In the genomic region with DNA sequence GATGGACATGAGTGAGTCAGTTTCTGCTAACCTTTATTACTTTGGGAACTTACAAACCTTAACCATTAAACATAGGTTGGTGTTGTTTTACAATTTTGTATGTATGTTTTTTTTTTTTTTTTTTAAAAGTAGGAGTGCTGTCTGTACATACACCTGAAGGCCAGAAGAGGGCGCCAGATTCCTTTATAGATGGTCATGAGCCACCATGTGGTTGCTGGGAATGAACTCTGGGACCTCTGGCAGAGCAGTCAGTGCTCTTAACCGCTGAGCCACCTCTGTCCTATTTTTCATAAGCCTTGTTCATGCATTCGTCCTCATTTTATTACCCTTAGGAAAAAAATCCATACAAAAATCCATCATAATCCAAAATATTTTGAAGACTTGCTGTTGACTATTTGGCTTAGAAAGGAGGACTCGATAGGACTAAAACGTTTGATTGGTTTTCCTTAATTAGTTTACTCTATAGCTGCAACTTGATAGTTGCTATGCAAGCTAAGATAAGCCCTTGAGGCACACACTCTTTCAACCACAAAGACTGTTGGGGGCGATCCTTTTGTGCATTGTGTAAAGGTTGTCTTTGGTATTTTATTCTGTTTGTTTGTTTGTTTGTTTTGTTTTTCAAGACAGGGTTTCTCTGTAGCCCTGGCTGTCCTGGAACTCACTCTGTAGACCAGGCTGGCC, we compare ENCODE assay signal across 9 mouse cellular contexts. TPM values are rescaled to one million over a fixed set of nuclear protein-coding genes. Genes with fewer than 3 reads are reported as not detected.
DNase-seq lines count a peak whose midpoint lies in the region; ATAC-seq and TF ChIP-seq lines count a peak whose summit lies in the region.
"Had no signal": no experiment of that assay in that cellular context is flagged by ENCODE, and none has a peak within 500 bp of the region (broad histone marks: within the 10 kb centered on the region; RNA-seq: fewer than 3 reads in every experiment).

No protein-coding gene starts in this region.

- no peak overlapping the region for H3K27ac ChIP-seq in forebrain, postnatal 0 days (ENCODE audit: low read depth, low read length)
- H3K27ac ChIP-seq in forebrain, embryonic 13.5 days: no peak overlapping the region

- no peak overlapping the region for H3K9ac ChIP-seq in forebrain, postnatal 0 days
- H3K9ac ChIP-seq in forebrain, embryonic 13.5 days: no peak overlapping the region

- H3K4me2 ChIP-seq in forebrain, postnatal 0 days (ENCODE audit: low read depth): no peak overlapping the region
- H3K4me2 ChIP-seq in forebrain, embryonic 13.5 days: no peak overlapping the region

- no peaks in the 10 kb centered on the region for H3K27me3 ChIP-seq in forebrain, postnatal 0 days (ENCODE audit: insufficient read depth, low read length)
- H3K27me3 ChIP-seq in forebrain, embryonic 13.5 days: no peaks in the 10 kb centered on the region

- H3K4me1 ChIP-seq in forebrain, postnatal 0 days (ENCODE audit: insufficient read depth): no peaks in the 10 kb centered on the region
- H3K4me1 ChIP-seq in forebrain, embryonic 13.5 days: no peaks in the 10 kb centered on the region

- ATAC-seq in forebrain, postnatal 0 days: no peak
- no peak for ATAC-seq in forebrain, embryonic 13.5 days
- peak; percentile 35 for ATAC-seq in inflammation-experienced regulatory T-cells, adult 6 months

- 43% methylated on average over 6 of the region's 6 CpGs for WGBS in forebrain, postnatal 0 days
- WGBS in forebrain, embryonic 13.5 days: 46% methylated on average over 6 of the region's 6 CpGs

- H3K4me3 ChIP-seq in forebrain, postnatal 0 days (ENCODE audit: low read depth, low read length): no peak overlapping the region
- H3K4me3 ChIP-seq in forebrain, embryonic 13.5 days: no peak overlapping the region

- no peaks in the 10 kb centered on the region for H3K36me3 ChIP-seq in forebrain, postnatal 0 days (ENCODE audit: insufficient read depth)
- H3K36me3 ChIP-seq in forebrain, embryonic 13.5 days (ENCODE audit: poor library complexity, severe bottlenecking): no peaks in the 10 kb centered on the region

- peak; percentile 57 for DNase-seq in forebrain, postnatal 0 days
- DNase-seq in 416B (ENCODE audit: low read depth) (peak; percentile 89), adipocyte (ENCODE audit: low spot score) (peak; percentile 95)
- peak; percentile 79 for DNase-seq in retina, embryonic 14.5 days (ENCODE audit: low spot score)
- DNase-seq in layer of hippocampus, postnatal 10 days (ENCODE audit: low spot score in 2 of 2): no peak
- DNase-seq in gastrocnemius, postnatal 10 days: no peak

- TF ChIP-seq CTCF in forebrain, postnatal 0 days (IDR thresholded peaks at IDR 0.05; ENCODE audit: low read depth): peak; percentile 62

- no peaks in the 10 kb centered on the region for H3K9me3 ChIP-seq in forebrain, postnatal 0 days (ENCODE audit: low read length)
- no peaks in the 10 kb centered on the region for H3K9me3 ChIP-seq in forebrain, embryonic 13.5 days (replicated peaks)

RNA-seq across cellular contexts. Expression of a gene that starts 6.8 kb away (rescaled TPM):
- 4.3 and 4.7 TPM in 2 replicates for total RNA-seq in forebrain, postnatal 0 days (2014; rRNA removed)
- polyA plus RNA-seq in forebrain, postnatal 0 days (2015; fragmentation: Nextera tagmentation; extraction: Ambion mirVana): 1.3 and 1.4 TPM in 2 replicates
- polyA plus RNA-seq in forebrain, embryonic 13.5 days (2015; fragmentation: Nextera tagmentation; extraction: Ambion mirVana): 6.8 and 7.4 TPM in 2 replicates
- polyA plus RNA-seq in inflammation-experienced regulatory T-cells, adult 6 months (2017; shearing (Covaris generic)): 1 to 10 TPM in 2 of 3 experiments, under 1 TPM in 1; 0.20 to 7.4 (median 1.3) TPM
- 1 to 10 TPM; 5.6 to 6.8 TPM for total RNA-seq in layer of hippocampus, postnatal 10 days (2021)
- 10 to 100 TPM in 1 of 2 experiments, 1 to 10 TPM in 1; 8.0 to 10.6 TPM for total RNA-seq in gastrocnemius, postnatal 10 days (2021)

RNA-seq across cellular contexts. Expression of a gene that starts 7.7 kb away (rescaled TPM):
- total RNA-seq in forebrain, postnatal 0 days (2014; rRNA removed): not detected in 2 replicates
- 1.9 and 2.0 TPM in 2 replicates for polyA plus RNA-seq in forebrain, postnatal 0 days (2015; fragmentation: Nextera tagmentation; extraction: Ambion mirVana)
- 0.28 and 0.49 TPM in 2 replicates for polyA plus RNA-seq in forebrain, embryonic 13.5 days (2015; fragmentation: Nextera tagmentation; extraction: Ambion mirVana)
- 10 to 100 TPM in 1 of 3 experiments, 1 to 10 TPM in 2; 5.3 to 10.1 (median 5.4) TPM for polyA plus RNA-seq in inflammation-experienced regulatory T-cells, adult 6 months (2017; shearing (Covaris generic))
- total RNA-seq in layer of hippocampus, postnatal 10 days (2021): 1 to 10 TPM in 1 of 2 experiments, under 1 TPM in 1; 0.87 to 1.1 TPM
- not detected for total RNA-seq in gastrocnemius, postnatal 10 days (2021)
- total RNA-seq: adrenal gland, postnatal 36 days had no signal

RNA-seq across cellular contexts. Expression of a gene that starts 12.0 kb away (rescaled TPM):
- 70.4 and 77.1 TPM in 2 replicates for total RNA-seq in forebrain, postnatal 0 days (2014; rRNA removed)
- polyA plus RNA-seq in forebrain, postnatal 0 days (2015; fragmentation: Nextera tagmentation; extraction: Ambion mirVana): 41.5 and 45.2 TPM in 2 replicates
- 60.7 and 68.0 TPM in 2 replicates for polyA plus RNA-seq in forebrain, embryonic 13.5 days (2015; fragmentation: Nextera tagmentation; extraction: Ambion mirVana)
- 100 to 1,000 TPM; 101 to 116 (median 102) TPM for polyA plus RNA-seq in inflammation-experienced regulatory T-cells, adult 6 months (2017; shearing (Covaris generic))
- total RNA-seq in layer of hippocampus, postnatal 10 days (2021): 10 to 100 TPM; 23.9 to 29.6 TPM
- 10 to 100 TPM; 12.1 to 13.5 TPM for total RNA-seq in gastrocnemius, postnatal 10 days (2021)

RNA-seq across cellular contexts. Expression of a gene that starts 18.4 kb away (rescaled TPM):
- 27.2 and 36.0 TPM in 2 replicates for total RNA-seq in forebrain, postnatal 0 days (2014; rRNA removed)
- polyA plus RNA-seq in forebrain, postnatal 0 days (2015; fragmentation: Nextera tagmentation; extraction: Ambion mirVana): 25.0 and 26.2 TPM in 2 replicates
- polyA plus RNA-seq in forebrain, embryonic 13.5 days (2015; fragmentation: Nextera tagmentation; extraction: Ambion mirVana): 12.3 and 15.0 TPM in 2 replicates
- polyA plus RNA-seq in inflammation-experienced regulatory T-cells, adult 6 months (2017; shearing (Covaris generic)): 100 to 1,000 TPM; 367 to 428 (median 385) TPM
- total RNA-seq in layer of hippocampus, postnatal 10 days (2021): 10 to 100 TPM; 36.3 to 40.7 TPM
- total RNA-seq in gastrocnemius, postnatal 10 days (2021): 10 to 100 TPM; 40.7 to 41.3 TPM

RNA-seq across cellular contexts. Expression of a gene that starts 18.4 kb away (rescaled TPM):
- total RNA-seq in forebrain, postnatal 0 days (2014; rRNA removed): 34.4 and 44.0 TPM in 2 replicates
- 20.4 and 22.3 TPM in 2 replicates for polyA plus RNA-seq in forebrain, postnatal 0 days (2015; fragmentation: Nextera tagmentation; extraction: Ambion mirVana)
- 18.1 and 20.6 TPM in 2 replicates for polyA plus RNA-seq in forebrain, embryonic 13.5 days (2015; fragmentation: Nextera tagmentation; extraction: Ambion mirVana)
- 1 to 10 TPM; 3.7 to 6.8 (median 4.8) TPM for polyA plus RNA-seq in inflammation-experienced regulatory T-cells, adult 6 months (2017; shearing (Covaris generic))
- 10 to 100 TPM; 29.4 to 30.5 TPM for total RNA-seq in layer of hippocampus, postnatal 10 days (2021)
- total RNA-seq in gastrocnemius, postnatal 10 days (2021): 10 to 100 TPM; 18.9 to 21.9 TPM

Comparison
In these comparisons a context has a peak if more than half of its experiments do, and no peak if none do; other contexts are left out.
1. DNase-seq: peak in forebrain, postnatal 0 days (single experiment), 416B (single experiment), adipocyte (single experiment) and retina, embryonic 14.5 days (single experiment); none in layer of hippocampus, postnatal 10 days (0 of 2) and gastrocnemius, postnatal 10 days (single experiment).